Mouse (Mus musculus): Measurements from ENCODE around the gene Ifi27.

- TF ChIP-seq GATA1 (IDR thresholded peaks at IDR 0.05; ENCODE audit: low read length) (no peak), TAL1 (IDR thresholded peaks at IDR 0.05; ENCODE audit: low read length) (no peak)
Measured at GRCm38 (mm10) chr12:103407720-103408119, 26.3 kb upstream of the Ifi27 start, which contains the start of gene 9330161L09Rik.
